Mouse (Mus musculus) midbrain, embryonic 10.5 days (tissue): ENCODE results near the gene Ifitm2. TPM values are rescaled to one million over a fixed set of nuclear protein-coding genes. Genes with fewer than 3 reads are reported as not detected.

Experiments
- DNase-seq: peaks from one replicate; pipeline ENCODE4 v3.0.0-alpha.2; 2017; ENCODE audit warnings: low spot score
- H3K27ac ChIP-seq: fragments of 300-500 bp; sonication (generic); replicated peaks from 2 replicates; pipeline ENCODE4 v1.5.1; 2016; ENCODE audit warnings: mild to moderate bottlenecking
- H3K27me3 ChIP-seq: fragments of 300-500 bp; sonication (generic); 2 replicates; pipeline ENCODE4 v1.6.1; 2016; ENCODE audit warnings: low read depth, mild to moderate bottlenecking; ENCODE audit not compliant: poor library complexity, severe bottlenecking
- H3K36me3 ChIP-seq: fragments of 300-500 bp; sonication (generic); 2 replicates; pipeline ENCODE4 v1.6.1; 2016; ENCODE audit warnings: mild to moderate bottlenecking, moderate library complexity
- H3K4me1 ChIP-seq: fragments of 300-500 bp; sonication (generic); 2 replicates; pipeline ENCODE4 v1.6.1; 2016
- H3K4me3 ChIP-seq: fragments of 300-500 bp; sonication (generic); 2 replicates; pipeline ENCODE4 v1.5.1; 2016; ENCODE audit warnings: mild to moderate bottlenecking, moderate library complexity
- H3K9me3 ChIP-seq: fragments of 300-500 bp; sonication (generic); replicated peaks from 2 replicates; pipeline ENCODE4 v1.6.1; 2016; ENCODE audit warnings: mild to moderate bottlenecking
- WGBS: fragments of 180-500 bp; shearing (Covaris S2); methylation state at CpG from one replicate; pipeline ENCODE4 v1.1.7; 2016; 5-methylcytosine and 5-hydroxymethylcytosine counted together
- polyA plus RNA-seq: library from polyadenylated mRNA; unstranded; fragments of >200 nt; fragmentation: Nextera tagmentation; extraction: Ambion mirVana; gene quantifications from 2 replicates; pipeline ENCODE4 v1.2.1, GENCODE M21; 2016

Gene Ifitm2
- polyA plus RNA-seq, 1 experiment from 2014 or later: 352 TPM

- no peak overlapping the region for H3K27ac ChIP-seq
- 45% methylated on average over 3 of the region's 3 CpGs for WGBS
- no peak overlapping the region for H3K4me3 ChIP-seq
- H3K36me3 ChIP-seq: no peaks in the 10 kb centered on the region
- no peaks in the 10 kb centered on the region for H3K9me3 ChIP-seq
- peaks cover 32% of the 10 kb centered on the region for H3K4me1 ChIP-seq
- no peak for DNase-seq
- peaks cover 16% of the 10 kb centered on the region; the same call in 1 of the 2 replicates for H3K27me3 ChIP-seq
Observed at GRCm38 (mm10) chr7:140938436-140938835, 17.4 kb downstream of the Ifitm2 start.

- H3K27ac ChIP-seq: no peak overlapping the region
- H3K4me3 ChIP-seq: no peak overlapping the region
- H3K9me3 ChIP-seq: no peaks in the 10 kb centered on the region
- no peaks in the 10 kb centered on the region for H3K36me3 ChIP-seq
- peaks cover 44% of the 10 kb centered on the region for H3K27me3 ChIP-seq
- H3K4me1 ChIP-seq: peaks cover 16% of the 10 kb centered on the region
- 93% methylated on average over 6 of the region's 6 CpGs for WGBS
- no peak for DNase-seq
Observed at GRCm38 (mm10) chr7:140927181-140927580, 28.6 kb downstream of the Ifitm2 start.

GRCm38 (mm10) chr7:140923070-140923775 lies 32.6 kb downstream of the Ifitm2 start:
- Histone ChIP-seq H3K27ac (no peak overlapping the region; the same call in 1 of the 2 replicates), H3K36me3 (no peaks in the 10 kb centered on the region), H3K4me1 (peaks cover 21% of the 10 kb centered on the region), H3K9me3 (no peaks in the 10 kb centered on the region), H3K27me3 (peaks cover 81% of the 10 kb centered on the region), H3K4me3 (peak overlapping the region; percentile 62)
- WGBS: 20% methylated on average over 30 of the region's 30 CpGs
- no peak for DNase-seq

GRCm38 (mm10) chr7:140922398-140923069 lies 33.3 kb downstream of the Ifitm2 start:
- Histone ChIP-seq H3K27ac (no peak overlapping the region; the same call in 1 of the 2 replicates), H3K27me3 (peaks cover 88% of the 10 kb centered on the region)
- WGBS: under 1% methylated on average over 49 of the region's 49 CpGs

GRCm38 (mm10) chr7:140921225-140921975 lies 34.4 kb downstream of the Ifitm2 start:
- Histone ChIP-seq H3K9me3 (no peaks in the 10 kb centered on the region), H3K27me3 (peaks cover 88% of the 10 kb centered on the region), H3K36me3 (no peaks in the 10 kb centered on the region), H3K4me3 (peak overlapping the region; percentile 62; the same call in 1 of the 2 replicates), H3K4me1 (peaks cover 21% of the 10 kb centered on the region), H3K27ac (no peak overlapping the region)
- no peak for DNase-seq
- 28% methylated on average over 22 of the region's 22 CpGs for WGBS

More at GRCm38 (mm10) chr7:140922398-140923069, 33.3 kb downstream of the Ifitm2 start:
- peaks cover 21% of the 10 kb centered on the region for H3K4me1 ChIP-seq
- H3K36me3 ChIP-seq: no peaks in the 10 kb centered on the region
- H3K4me3 ChIP-seq: peak overlapping the region; percentile 62
- no peaks in the 10 kb centered on the region for H3K9me3 ChIP-seq
- peak; percentile 59 for DNase-seq

- Histone ChIP-seq H3K9me3 (no peaks in the 10 kb centered on the region), H3K27ac (no peak within 1 kb of the TSS), H3K4me1 (peaks cover 21% of the 10 kb centered on the region), H3K4me3 (peak within 1 kb of the TSS; percentile 62; the same call in 1 of the 2 replicates), H3K27me3 (peaks cover 81% of the 10 kb centered on the region), H3K36me3 (no peaks in the 10 kb centered on the region)
- DNase-seq: no peak
- WGBS: 77% methylated on average over 8 of the region's 8 CpGs
Observed at GRCm38 (mm10) chr7:140920418-140921029, 35.3 kb downstream of the Ifitm2 start, which contains the start of gene Nlrp6. Gene Nlrp6 (plus strand): TSS chr7:140920902.

- peaks cover 21% of the 10 kb centered on the region for H3K4me1 ChIP-seq
- WGBS: 83% methylated on average over 4 of the region's 4 CpGs
Observed at GRCm38 (mm10) chr7:140919911-140920310, 35.9 kb downstream of the Ifitm2 start.

GRCm38 (mm10) chr7:140914031-140914690 lies 41.6 kb downstream of the Ifitm2 start:
- Histone ChIP-seq H3K9me3 (no peaks in the 10 kb centered on the region), H3K4me1 (peaks cover 3% of the 10 kb centered on the region; the same call in 1 of the 2 replicates), H3K4me3 (no peak overlapping the region), H3K27ac (no peak overlapping the region), H3K36me3 (no peaks in the 10 kb centered on the region), H3K27me3 (peaks cover 20% of the 10 kb centered on the region)
- no peak for DNase-seq
- WGBS: 90% methylated on average over 8 of the region's 8 CpGs

More at GRCm38 (mm10) chr7:140919911-140920310, 35.9 kb downstream of the Ifitm2 start:
- DNase-seq: no peak
- Histone ChIP-seq H3K9me3 (no peaks in the 10 kb centered on the region), H3K27me3 (peaks cover 74% of the 10 kb centered on the region), H3K27ac (no peak overlapping the region), H3K4me3 (no peak overlapping the region), H3K36me3 (no peaks in the 10 kb centered on the region)

- WGBS: 83% methylated on average over 5 of the region's 5 CpGs
- Histone ChIP-seq H3K36me3 (no peaks in the 10 kb centered on the region), H3K9me3 (no peaks in the 10 kb centered on the region), H3K4me1 (peaks cover 11% of the 10 kb centered on the region), H3K27me3 (peaks cover 10% of the 10 kb centered on the region), H3K4me3 (no peak overlapping the region), H3K27ac (no peak overlapping the region)
- no peak for DNase-seq
Observed at GRCm38 (mm10) chr7:140912846-140913482, 42.8 kb downstream of the Ifitm2 start.

- Histone ChIP-seq H3K9me3 (no peaks in the 10 kb centered on the region), H3K27me3 (peaks cover 3% of the 10 kb centered on the region), H3K4me1 (peaks cover 11% of the 10 kb centered on the region), H3K4me3 (no peak overlapping the region), H3K36me3 (no peaks in the 10 kb centered on the region), H3K27ac (no peak overlapping the region)
- no peak for DNase-seq
- WGBS: 74% methylated on average over 3 of the region's 3 CpGs
Observed at GRCm38 (mm10) chr7:140912293-140912692, 43.5 kb downstream of the Ifitm2 start.

- Histone ChIP-seq H3K4me1 (peaks cover 11% of the 10 kb centered on the region), H3K27me3 (peaks cover 3% of the 10 kb centered on the region), H3K27ac (peak overlapping the region; percentile 59; the same call in 1 of the 2 replicates), H3K9me3 (no peaks in the 10 kb centered on the region), H3K36me3 (no peaks in the 10 kb centered on the region), H3K4me3 (peak overlapping the region; percentile 56)
- 2% methylated on average over 19 of the region's 19 CpGs for WGBS
- DNase-seq: peak; percentile 83
Observed at GRCm38 (mm10) chr7:140908634-140909107, 47.1 kb downstream of the Ifitm2 start.
